Mouse (Mus musculus): ENCODE measurements around the gene Prmt7. TPM values are rescaled to one million over a fixed set of nuclear protein-coding genes. Genes with fewer than 3 reads are reported as not detected.
A peak's percentile ranks its signal among the peaks of the same experiment; 100 is the strongest.

The Prmt7 gene
- polyA plus RNA-seq, 1 experiment, result 44.9 TPM

DNA sequence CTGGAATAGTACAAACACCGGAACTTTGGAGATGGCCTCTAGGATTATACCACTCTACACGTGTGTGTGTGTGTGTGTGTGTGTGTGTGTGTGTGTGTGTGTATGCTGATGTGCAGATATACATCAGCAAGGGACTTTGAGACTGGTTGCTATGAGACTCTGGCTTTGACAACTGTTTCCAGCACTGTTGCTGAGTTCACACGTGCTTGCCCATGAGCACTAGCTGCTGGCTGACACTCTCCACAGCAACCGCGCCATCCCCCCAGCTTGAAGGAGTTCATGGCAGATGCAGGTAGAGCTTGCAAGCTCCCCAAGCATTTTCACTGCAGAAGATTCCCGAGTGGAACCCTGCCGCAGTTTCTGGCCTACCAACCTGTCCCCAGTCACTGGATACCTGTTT is 78.7 kb downstream of the Prmt7 start:
- TF ChIP-seq POLR2A (IDR thresholded peaks at IDR 0.05; ENCODE audit: borderline replicate concordance, extremely low read depth, insufficient read depth, insufficient read length, poor library complexity, severe bottlenecking) (no peak), CTCF (IDR thresholded peaks at IDR 0.05; ENCODE audit: borderline replicate concordance, extremely low read depth, insufficient read depth, insufficient read length) (no peak)
- no peak for DNase-seq (ENCODE audit: low read depth)

- no peak for DNase-seq (ENCODE audit: low read depth)
Observed at GRCm38 (mm10) chr8:106292484-106293396, 82.0 kb downstream of the Prmt7 start.

DNA sequence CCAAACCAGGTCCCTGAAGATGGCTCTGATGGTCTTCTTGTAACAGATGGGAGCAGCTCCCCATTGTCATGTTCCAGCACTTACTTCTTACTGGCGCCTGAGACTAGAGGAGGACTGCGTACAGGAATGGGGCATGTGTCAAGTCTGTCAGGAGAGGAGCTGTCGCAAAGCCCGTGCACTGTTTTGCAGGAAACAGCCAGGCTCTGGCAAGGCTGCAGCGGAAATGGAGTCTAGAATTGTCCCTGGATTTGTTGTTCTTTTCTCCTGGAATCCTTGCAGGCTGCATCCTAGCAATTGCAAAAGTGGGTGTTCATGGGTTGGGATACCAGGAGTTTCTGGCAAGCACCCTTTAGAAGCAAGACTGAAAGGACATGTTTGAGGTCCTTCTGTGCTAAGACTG is 87.5 kb downstream of the Prmt7 start:
- TF ChIP-seq POLR2A (IDR thresholded peaks at IDR 0.05; ENCODE audit: borderline replicate concordance, extremely low read depth, insufficient read depth, insufficient read length, poor library complexity, severe bottlenecking), result no peak
- no peak for TF ChIP-seq CTCF (IDR thresholded peaks at IDR 0.05; ENCODE audit: borderline replicate concordance, extremely low read depth, insufficient read depth, insufficient read length)
- no peak for DNase-seq (ENCODE audit: low read depth)

More at GRCm38 (mm10) chr8:106292484-106293396, 82.0 kb downstream of the Prmt7 start:
- TF ChIP-seq CTCF (IDR thresholded peaks at IDR 0.05; ENCODE audit: borderline replicate concordance, extremely low read depth, insufficient read depth, insufficient read length), result no peak
- TF ChIP-seq POLR2A (IDR thresholded peaks at IDR 0.05; ENCODE audit: borderline replicate concordance, extremely low read depth, insufficient read depth, insufficient read length, poor library complexity, severe bottlenecking), result no peak

- TF ChIP-seq POLR2A (IDR thresholded peaks at IDR 0.05; ENCODE audit: borderline replicate concordance, extremely low read depth, insufficient read depth, insufficient read length, poor library complexity, severe bottlenecking) (no peak), CTCF (IDR thresholded peaks at IDR 0.05; ENCODE audit: borderline replicate concordance, extremely low read depth, insufficient read depth, insufficient read length) (no peak)
- no peak for DNase-seq (ENCODE audit: low read depth)
Observed at GRCm38 (mm10) chr8:106298846-106299245, 88.1 kb downstream of the Prmt7 start.

GRCm38 (mm10) chr8:106299686-106300085 is 89.0 kb downstream of the Prmt7 start:
- DNase-seq (ENCODE audit: low read depth), result no peak
- TF ChIP-seq POLR2A (IDR thresholded peaks at IDR 0.05; ENCODE audit: borderline replicate concordance, extremely low read depth, insufficient read depth, insufficient read length, poor library complexity, severe bottlenecking) (no peak), CTCF (IDR thresholded peaks at IDR 0.05; ENCODE audit: borderline replicate concordance, extremely low read depth, insufficient read depth, insufficient read length) (peak; percentile 5; the same call in 1 of the 2 replicates)

- TF ChIP-seq CTCF (IDR thresholded peaks at IDR 0.05; ENCODE audit: borderline replicate concordance, extremely low read depth, insufficient read depth, insufficient read length), result no peak
- no peak for TF ChIP-seq POLR2A (IDR thresholded peaks at IDR 0.05; ENCODE audit: borderline replicate concordance, extremely low read depth, insufficient read depth, insufficient read length, poor library complexity, severe bottlenecking)
- DNase-seq (ENCODE audit: low read depth), result peak; percentile 88
Observed at GRCm38 (mm10) chr8:106300739-106301715, 90.3 kb downstream of the Prmt7 start.

Other genes starting within 250 kb of the Prmt7 start
- 15.2 and 17.0 TPM in 2 replicates for gene Slc12a4, start 244.8 kb upstream of the Prmt7 start, polyA plus RNA-seq (2012; rRNA removed)
- gene Dpep3, start 231.5 kb upstream of the Prmt7 start, polyA plus RNA-seq (2012; rRNA removed), result not detected in 2 replicates
- 22.9 and 24.4 TPM in 2 replicates for gene Dus2, start 219.6 kb upstream of the Prmt7 start, polyA plus RNA-seq (2012; rRNA removed)
- gene Dpep2nb, start 205.0 kb upstream of the Prmt7 start, polyA plus RNA-seq (2012; rRNA removed), result not detected in 2 replicates
- gene Ddx28, start 199.1 kb upstream of the Prmt7 start, polyA plus RNA-seq (2012; rRNA removed), result 16.5 and 17.8 TPM in 2 replicates
- gene Nfatc3, start 152.1 kb upstream of the Prmt7 start, polyA plus RNA-seq (2012; rRNA removed), result 11.1 and 13.1 TPM in 2 replicates
- 1.3 and 1.5 TPM in 2 replicates for gene Esrp2, start 74.0 kb upstream of the Prmt7 start, polyA plus RNA-seq (2012; rRNA removed)
- gene Pla2g15, start 60.5 kb upstream of the Prmt7 start, polyA plus RNA-seq (2012; rRNA removed), result 12.7 and 16.1 TPM in 2 replicates
- 56.7 and 65.4 TPM in 2 replicates for gene Slc7a6, start 42.1 kb upstream of the Prmt7 start, polyA plus RNA-seq (2012; rRNA removed)
- 42.0 and 45.3 TPM in 2 replicates for gene Slc7a6os, start within 50 bp of the Prmt7 start, polyA plus RNA-seq (2012; rRNA removed)
- 29.2 and 52.3 TPM in 2 replicates for gene Smpd3, start 127.1 kb downstream of the Prmt7 start, polyA plus RNA-seq (2012; rRNA removed)
- 32.1 and 34.0 TPM in 2 replicates for gene Zfp90, start 204.4 kb downstream of the Prmt7 start, polyA plus RNA-seq (2012; rRNA removed)